Mouse (Mus musculus): ENCODE data around the gene Snapin.

GRCm38 (mm10) chr3:90531713-90532112, 40.9 kb upstream of the Snapin start:
- TF ChIP-seq GATA1 (IDR thresholded peaks at IDR 0.05; ENCODE audit: borderline replicate concordance, low read length): no peak
- TF ChIP-seq FLI1 (IDR thresholded peaks at IDR 0.05; ENCODE audit: low read length): no peak

Measured in megakaryocyte, embryonic 14.5 days (primary cell).